Mouse (Mus musculus): ENCODE measurements around the gene March1.

DNA sequence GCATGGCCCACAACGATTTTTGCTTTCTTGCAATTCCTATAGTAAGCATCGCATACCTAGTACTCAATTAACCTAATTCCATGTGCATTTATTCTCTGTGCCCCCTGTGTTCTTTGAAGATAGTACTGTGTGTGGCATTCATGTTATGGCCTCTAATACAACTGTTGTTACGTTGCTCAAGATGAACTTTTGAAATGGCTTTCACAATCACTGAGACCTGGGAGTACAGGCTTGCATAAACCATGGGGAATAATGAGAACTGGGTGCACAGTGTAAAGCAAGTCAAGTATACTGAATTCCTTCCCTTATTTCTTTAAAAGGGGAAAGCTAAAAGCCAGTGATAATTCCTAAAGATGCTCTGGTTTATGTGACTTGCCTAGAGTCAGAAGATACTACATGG, 776.4 kb downstream of the March1 start:
- no peak for TF ChIP-seq CTCF (IDR thresholded peaks at IDR 0.05; ENCODE audit: borderline replicate concordance, insufficient read depth, low read depth, low read length)
- TF ChIP-seq POLR2A (IDR thresholded peaks at IDR 0.05; ENCODE audit: borderline replicate concordance, insufficient read depth, low read length) = no peak

Data from cerebellum, adult 2 months (tissue).